Mouse (Mus musculus) forebrain, postnatal 0 days (tissue): ENCODE data around the gene Spata2l. TPM values are rescaled to one million over a fixed set of nuclear protein-coding genes. Genes with fewer than 3 reads are reported as not detected.
A peak's percentile ranks its signal among the peaks of the same experiment; 100 is the strongest.
"Not testable (repeated sequence)": the region's sequence is repeated elsewhere in the genome, so short reads cannot be mapped to it uniquely, and the experiment has no call there.

Experiments used
- ATAC-seq: fragments of 200-750 bp; cut with Nextera tagmentation; 2 replicates; pipeline ENCODE4 v1.8.0; 2017; ENCODE audit warnings: mild to moderate bottlenecking, moderate library complexity
- DNase-seq: peaks from one replicate; pipeline ENCODE4 v3.0.0-alpha.2; 2015
- H3K27ac ChIP-seq: fragments of 300-500 bp; sonication (generic); 2 replicates; pipeline ENCODE4 v1.5.1; 2014; ENCODE audit warnings: low read depth, mild to moderate bottlenecking, antibody characterized with exemption, low read length, moderate library complexity, mixed read lengths
- H3K27me3 ChIP-seq: fragments of 300-500 bp; sonication (generic); 2 replicates; pipeline ENCODE4 v1.6.1; 2014; ENCODE audit warnings: mild to moderate bottlenecking, low read length, mixed read lengths; ENCODE audit not compliant: insufficient read depth
- H3K36me3 ChIP-seq: fragments of 300-500 bp; sonication (generic); 2 replicates; pipeline ENCODE4 v1.6.1; 2014; ENCODE audit warnings: mild to moderate bottlenecking, moderate library complexity; ENCODE audit not compliant: insufficient read depth
- H3K4me1 ChIP-seq: fragments of 300-500 bp; sonication (generic); 2 replicates; pipeline ENCODE4 v1.6.1; 2014; ENCODE audit warnings: antibody characterized with exemption; ENCODE audit not compliant: insufficient read depth
- H3K4me2 ChIP-seq: fragments of 300-500 bp; sonication (generic); 2 replicates; pipeline ENCODE4 v1.6.1; 2014; ENCODE audit warnings: low read depth, mild to moderate bottlenecking, moderate library complexity
- H3K4me3 ChIP-seq: fragments of 300-500 bp; sonication (generic); 2 replicates; pipeline ENCODE4 v1.5.1; 2014; ENCODE audit warnings: low read depth, low read length, mixed read lengths
- H3K9ac ChIP-seq: fragments of 300-500 bp; sonication (generic); 2 replicates; pipeline ENCODE4 v1.6.1; 2014; ENCODE audit warnings: mild to moderate bottlenecking
- H3K9me3 ChIP-seq: fragments of 300-500 bp; sonication (generic); 2 replicates; pipeline ENCODE4 v1.6.1; 2016; ENCODE audit warnings: low read length
- CTCF ChIP-seq: sonication (generic); IDR thresholded peaks from 2 replicates; pipeline ENCODE4 v1.5.1; 2016; ENCODE audit warnings: antibody characterized with exemption, control low read depth, low read depth
- WGBS: fragments of 180-500 bp; shearing (Covaris S2); extraction: QIAGEN DNeasy Blood & Tissue Kit; methylation state at CpG from one replicate; pipeline ENCODE4 v1.1.7; 2014; 5-methylcytosine and 5-hydroxymethylcytosine counted together
- polyA plus RNA-seq: library from polyadenylated mRNA; unstranded; fragments of >200 nt; fragmentation: Nextera tagmentation; extraction: Ambion mirVana; gene quantifications from 2 replicates; pipeline ENCODE4 v1.2.1, GENCODE M21; 2015
- total RNA-seq: library from RNA; depleted of rRNA; stranded (reverse); fragments of >200 nt; gene quantifications from 2 replicates; pipeline ENCODE4 v1.2.3, GENCODE M21; 2014

Gene Spata2l
- total and polyA plus RNA-seq, 2 experiments from 2014 or later = 10.2 to 14.8 TPM

DNA sequence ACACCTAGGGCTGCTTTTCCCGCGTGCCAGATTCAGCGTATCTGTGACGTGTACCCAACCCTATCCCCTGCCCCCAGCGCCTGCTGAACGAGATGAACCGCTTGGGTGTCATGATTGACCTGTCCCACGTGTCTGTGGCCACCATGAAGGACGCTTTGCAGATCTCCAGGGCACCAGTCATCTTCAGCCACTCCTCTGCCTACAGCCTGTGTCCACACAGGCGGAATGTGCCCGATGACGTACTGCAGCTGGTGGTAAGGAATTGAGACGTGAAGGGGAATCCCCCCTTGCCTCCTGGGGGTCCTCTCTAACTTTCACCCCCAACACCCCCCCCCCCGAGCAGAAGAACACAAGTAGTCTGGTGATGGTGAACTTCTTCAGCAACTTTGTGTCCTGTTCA is 36.2 kb downstream of the Spata2l start:
- no peak overlapping the region for H3K9ac ChIP-seq
- 72% methylated on average over 14 of the region's 14 CpGs for WGBS
- no peaks in the 10 kb centered on the region for H3K9me3 ChIP-seq
- DNase-seq = no peak
- TF ChIP-seq CTCF = no peak
- 0 out of 2 replicates have a peak, but pooled peaks cover 1% of the 10 kb centered on the region for H3K36me3 ChIP-seq
- H3K4me3 ChIP-seq = no peak overlapping the region
- H3K4me1 ChIP-seq = no peaks in the 10 kb centered on the region
- no peak for ATAC-seq
- H3K4me2 ChIP-seq = no peak overlapping the region
- H3K27ac ChIP-seq = no peak overlapping the region
- no peaks in the 10 kb centered on the region for H3K27me3 ChIP-seq

- H3K27ac ChIP-seq, H3K4me1 ChIP-seq, DNase-seq, H3K36me3 ChIP-seq, H3K9me3 ChIP-seq, ATAC-seq, H3K4me2 ChIP-seq, H3K9ac ChIP-seq, H3K4me3 ChIP-seq, H3K27me3 ChIP-seq: not testable (repeated sequence)
- 80% methylated on average over 5 of the region's 5 CpGs for WGBS
Observed at GRCm38 (mm10) chr8:123197016-123197415, 39.0 kb downstream of the Spata2l start.

DNA sequence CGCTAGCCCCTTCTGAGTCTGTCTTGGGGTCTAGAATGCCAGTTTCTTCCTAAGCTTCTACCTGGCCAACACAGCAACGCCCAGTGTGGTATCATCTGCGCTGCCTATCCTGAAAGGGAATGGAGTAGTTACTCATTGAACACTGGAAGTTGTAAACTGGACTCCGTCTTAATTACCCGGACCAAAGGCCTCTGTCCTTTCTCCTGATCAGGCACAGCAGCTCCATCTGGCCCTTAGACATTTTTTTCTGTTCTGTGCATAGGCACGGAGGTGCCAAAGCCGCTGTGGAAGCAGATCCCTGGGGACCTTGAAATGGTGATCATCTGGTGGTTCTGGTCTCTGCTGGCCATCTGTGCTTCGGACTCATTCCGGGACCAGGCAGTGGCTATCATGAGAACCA is 42.3 kb downstream of the Spata2l start:
- ATAC-seq = no peak
- Histone ChIP-seq H3K27me3 (no peaks in the 10 kb centered on the region), H3K36me3 (no peaks in the 10 kb centered on the region), H3K4me2 (no peak overlapping the region), H3K9me3 (no peaks in the 10 kb centered on the region), H3K4me3 (no peak overlapping the region), H3K27ac (no peak overlapping the region), H3K9ac (no peak overlapping the region), H3K4me1 (no peaks in the 10 kb centered on the region)
- no peak for TF ChIP-seq CTCF
- no peak for DNase-seq
- WGBS = 90% methylated on average over 9 of the region's 9 CpGs

- Histone ChIP-seq H3K4me3 (no peak overlapping the region), H3K27me3 (no peaks in the 10 kb centered on the region), H3K36me3 (no peaks in the 10 kb centered on the region), H3K4me2 (no peak overlapping the region), H3K9me3 (no peaks in the 10 kb centered on the region), H3K4me1 (no peaks in the 10 kb centered on the region), H3K9ac (no peak overlapping the region), H3K27ac (no peak overlapping the region)
- 65% methylated on average over 7 of the region's 8 CpGs for WGBS
- TF ChIP-seq CTCF = no peak
- ATAC-seq = no peak
- no peak for DNase-seq
Observed at GRCm38 (mm10) chr8:123191908-123192307, 44.1 kb downstream of the Spata2l start.

DNA sequence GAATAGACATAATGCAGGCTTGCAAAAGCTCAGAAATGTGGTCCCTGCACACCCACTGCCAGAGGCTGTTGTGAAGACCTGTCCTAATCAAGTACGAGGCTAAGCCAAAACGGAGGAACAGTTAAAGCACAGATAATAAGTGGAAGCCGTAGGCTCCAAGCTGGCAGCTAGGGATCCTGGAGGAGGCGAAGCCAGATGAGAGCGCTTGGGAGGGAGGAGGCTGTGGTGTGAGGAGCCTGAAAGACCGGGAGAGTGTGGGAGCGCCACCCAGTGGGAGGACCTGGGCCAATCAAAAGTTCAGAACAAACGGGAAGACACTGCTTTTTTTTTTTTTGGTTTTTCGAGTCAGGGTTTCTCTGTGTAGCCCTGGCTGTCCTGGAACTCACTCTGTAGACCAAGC is 45.4 kb downstream of the Spata2l start:
- no peak overlapping the region for H3K4me3 ChIP-seq
- no peaks in the 10 kb centered on the region for H3K9me3 ChIP-seq
- peak; percentile 65 for TF ChIP-seq CTCF
- no peak overlapping the region for H3K27ac ChIP-seq
- WGBS = 2% methylated on average over 8 of the region's 9 CpGs
- ATAC-seq = peak; percentile 73
- H3K4me1 ChIP-seq = no peaks in the 10 kb centered on the region
- H3K27me3 ChIP-seq = no peaks in the 10 kb centered on the region
- peak; percentile 76 for DNase-seq
- H3K36me3 ChIP-seq = no peaks in the 10 kb centered on the region
- no peak overlapping the region for H3K4me2 ChIP-seq
- H3K9ac ChIP-seq = no peak overlapping the region

GRCm38 (mm10) chr8:123188841-123189240 is 47.2 kb downstream of the Spata2l start:
- DNase-seq = no peak
- WGBS = 65% methylated on average over 7 of the region's 7 CpGs
- no peak for ATAC-seq
- no peak for TF ChIP-seq CTCF
- H3K4me1 ChIP-seq = no peaks in the 10 kb centered on the region
- H3K27me3 ChIP-seq = no peaks in the 10 kb centered on the region
- H3K4me3 ChIP-seq = no peak overlapping the region
- H3K4me2 ChIP-seq = no peak overlapping the region
- H3K36me3 ChIP-seq = no peaks in the 10 kb centered on the region
- no peak overlapping the region for H3K27ac ChIP-seq
- no peak overlapping the region for H3K9ac ChIP-seq
- no peaks in the 10 kb centered on the region for H3K9me3 ChIP-seq

DNA sequence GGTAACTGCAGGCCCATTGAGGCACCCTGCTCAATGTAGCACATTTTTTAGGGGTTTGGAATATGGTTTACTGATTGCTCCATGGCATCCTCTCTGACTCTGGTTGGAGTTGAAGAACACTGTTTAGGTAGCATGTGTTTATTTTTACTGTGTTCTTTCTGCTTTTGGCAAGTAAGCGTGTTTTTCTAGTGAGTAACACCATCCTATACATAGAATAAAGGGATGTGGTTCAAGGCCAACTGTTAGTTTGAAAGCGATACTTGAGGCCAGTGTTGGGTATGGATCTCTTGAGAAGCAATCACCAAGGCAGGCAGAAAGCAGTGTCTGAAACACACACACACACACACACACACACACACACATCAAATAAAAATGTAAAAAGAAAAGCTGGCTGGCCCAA is 48.0 kb downstream of the Spata2l start:
- Histone ChIP-seq H3K36me3 (no peaks in the 10 kb centered on the region), H3K4me3 (no peak overlapping the region), H3K27ac (no peak overlapping the region), H3K9ac (no peak overlapping the region), H3K27me3 (no peaks in the 10 kb centered on the region), H3K9me3 (no peaks in the 10 kb centered on the region), H3K4me1 (no peaks in the 10 kb centered on the region), H3K4me2 (no peak overlapping the region)
- ATAC-seq (no peak), DNase-seq (no peak)
- WGBS = 92% methylated on average over 2 of the region's 2 CpGs
- no peak for TF ChIP-seq CTCF
